Mouse (Mus musculus) heart, adult 11 months (tissue): ENCODE data around the gene Papln.

Experiments used
- DNase-seq: peaks from one replicate; pipeline ENCODE4 v3.0.0; 2022

The Papln gene

DNA sequence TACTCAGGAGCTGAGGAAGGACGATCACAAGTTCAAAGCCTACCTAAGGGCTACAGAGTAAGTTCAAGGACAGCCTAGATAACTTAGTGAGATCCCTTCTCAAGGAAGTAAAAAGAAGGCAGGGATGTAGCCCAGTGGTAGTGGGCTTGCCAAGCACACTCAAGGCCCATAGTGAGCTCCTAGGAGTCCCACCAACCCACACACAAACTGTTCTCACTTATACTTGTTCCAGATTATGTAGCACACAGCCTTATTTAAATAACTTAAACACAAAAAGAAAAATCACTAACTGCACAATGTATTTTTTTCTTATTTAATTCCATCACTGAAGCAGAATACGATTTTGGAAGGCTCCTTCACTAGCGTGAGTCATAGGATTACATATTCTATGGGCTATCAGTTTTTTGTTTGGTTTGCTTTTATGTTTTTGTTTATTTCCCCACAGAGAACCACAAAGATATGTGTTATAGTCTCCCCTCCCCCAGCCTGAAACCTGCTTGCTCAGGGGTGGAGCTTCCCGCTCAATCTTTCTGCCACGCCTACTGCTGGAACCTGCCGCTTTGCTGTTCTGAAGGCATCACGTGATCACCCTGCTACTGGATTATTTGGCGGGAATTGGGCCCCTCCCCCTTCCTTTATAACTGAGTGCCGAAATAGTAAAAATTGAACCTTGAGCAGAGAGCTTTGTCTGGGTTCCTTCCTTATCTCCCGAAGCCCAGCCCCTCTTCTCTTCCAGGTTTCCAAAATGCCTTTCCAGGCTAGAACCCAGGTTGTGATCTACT is 78.2 kb downstream of the Papln start:
- DNase-seq, result no peak
